Mouse (Mus musculus) CH12.LX (cell line): ENCODE measurements around the gene Slc35d3. TPM values are rescaled to one million over a fixed set of nuclear protein-coding genes. Genes with fewer than 3 reads are reported as not detected.

Experiments
- DNase-seq: peaks from one replicate; pipeline ENCODE4 v3.0.0-alpha.2; 2013; ENCODE audit errors: extremely low read depth
- H3K27ac ChIP-seq: 2 replicates; pipeline ENCODE4 v1.5.1; 2012; ENCODE audit warnings: low read depth, mild to moderate bottlenecking, control low read depth, moderate library complexity; ENCODE audit not compliant: insufficient read depth
- H3K27me3 ChIP-seq: replicated peaks from 2 replicates; pipeline ENCODE3; 2012; ENCODE audit warnings: inconsistent platforms
- H3K36me3 ChIP-seq, 2 experiments: replicated peaks in 1 of 2; 2 replicates each; pipeline versions ENCODE3 to v1.6.1; 2012; ENCODE audit warnings: inconsistent platforms in 1 of 2, low read length in 1 of 2, mild to moderate bottlenecking in 1 of 2, mixed read lengths in 1 of 2, moderate library complexity in 1 of 2; ENCODE audit not compliant: control insufficient read depth in 1 of 2, insufficient read depth in 1 of 2
- H3K4me1 ChIP-seq, 2 experiments: 2 replicates each; pipeline ENCODE4 v1.6.1; 2012; ENCODE audit warnings: inconsistent platforms in 1 of 2, moderate library complexity in 1 of 2; ENCODE audit not compliant: insufficient read depth in 2 of 2, control insufficient read depth in 1 of 2
- H3K4me2 ChIP-seq: 2 replicates; pipeline ENCODE4 v1.6.1; 2012; ENCODE audit warnings: low read depth, mild to moderate bottlenecking, control low read depth; ENCODE audit not compliant: poor library complexity, insufficient read depth, severe bottlenecking
- H3K4me3 ChIP-seq, 3 experiments: fragments of 150-350 bp in 1 of 3; sonication (generic) in 1 of 3; replicated peaks in 1 of 3; 2 replicates each; pipeline versions ENCODE3 to v1.5.1; 2011 to 2012; ENCODE audit warnings: low read depth in 2 of 3, low read length in 2 of 3, mild to moderate bottlenecking in 2 of 3, moderate library complexity in 2 of 3, control low read depth in 1 of 3, improper control_type of control experiment in 1 of 3, inconsistent platforms in 1 of 3, mixed read lengths in 1 of 3; ENCODE audit not compliant: poor library complexity in 1 of 3
- H3K79me2 ChIP-seq: replicated peaks from 2 replicates; pipeline ENCODE4 v1.6.1; 2012; ENCODE audit warnings: mild to moderate bottlenecking, moderate library complexity; ENCODE audit not compliant: control insufficient read depth, poor library complexity, insufficient read depth, severe bottlenecking; ENCODE audit errors: extremely low read depth
- H3K9ac ChIP-seq: 2 replicates; pipeline ENCODE4 v1.6.1; 2012; ENCODE audit warnings: low read depth, mild to moderate bottlenecking, control low read depth, moderate library complexity; ENCODE audit not compliant: insufficient read depth
- H3K9me3 ChIP-seq: replicated peaks from 2 replicates; pipeline ENCODE3; 2012; ENCODE audit warnings: low read length, inconsistent platforms, mixed read lengths
- CHD1 ChIP-seq: IDR thresholded peaks from 2 replicates; pipeline ENCODE4 v1.6.1; 2012; ENCODE audit warnings: low read depth, low read length, improper control_type of control experiment, inconsistent platforms
- CTCF ChIP-seq, 2 experiments: IDR thresholded peaks in 1 of 2; conservative IDR thresholded peaks in 1 of 2; 2 replicates each; pipeline ENCODE4 v1.5.1; 2011 to 2012; ENCODE audit warnings: low read depth in 2 of 2, low read length in 2 of 2, improper control_type of control experiment in 1 of 2, inconsistent platforms in 1 of 2, mild to moderate bottlenecking in 1 of 2, moderate library complexity in 1 of 2
- E2F4 ChIP-seq: IDR thresholded peaks from 2 replicates; pipeline ENCODE4 v1.6.1; 2011; ENCODE audit warnings: low read depth, low read length, improper control_type of control experiment; ENCODE audit not compliant: insufficient replicate concordance
- ELF1 ChIP-seq: IDR thresholded peaks from 2 replicates; pipeline ENCODE4 v1.6.1; 2014; ENCODE audit warnings: low read depth, mild to moderate bottlenecking, inconsistent platforms, low read length, improper control_type of control experiment
- EP300 ChIP-seq: IDR thresholded peaks from 2 replicates; pipeline ENCODE4 v1.6.1; 2011; ENCODE audit warnings: low read length, improper control_type of control experiment
- GABPA ChIP-seq: IDR thresholded peaks from 2 replicates; pipeline ENCODE4 v1.6.1; 2012; ENCODE audit warnings: low read depth, low read length, improper control_type of control experiment, inconsistent platforms; ENCODE audit not compliant: insufficient replicate concordance
- HCFC1 ChIP-seq: IDR thresholded peaks from 2 replicates; pipeline ENCODE4 v1.6.1; 2012; ENCODE audit warnings: low read depth, mild to moderate bottlenecking, inconsistent platforms, low read length, improper control_type of control experiment
- JUN ChIP-seq: IDR thresholded peaks from 2 replicates; pipeline ENCODE4 v1.6.1; 2011; ENCODE audit warnings: low read depth, mild to moderate bottlenecking, low read length, improper control_type of control experiment, moderate library complexity; ENCODE audit not compliant: insufficient read depth
- JUND ChIP-seq: conservative IDR thresholded peaks from 2 replicates; pipeline ENCODE4 v1.6.1; 2011; ENCODE audit warnings: low read depth, low read length, improper control_type of control experiment
- MAFK ChIP-seq: IDR thresholded peaks from 2 replicates; pipeline ENCODE4 v1.6.1; 2011; ENCODE audit warnings: low read length, improper control_type of control experiment; ENCODE audit not compliant: insufficient replicate concordance
- MAX ChIP-seq: IDR thresholded peaks from 2 replicates; pipeline ENCODE4 v1.6.1; 2011; ENCODE audit warnings: low read length, improper control_type of control experiment
- MXI1 ChIP-seq: IDR thresholded peaks from 2 replicates; pipeline ENCODE4 v1.6.1; 2011; ENCODE audit warnings: mild to moderate bottlenecking, low read depth, low read length, improper control_type of control experiment
- MYC ChIP-seq: IDR thresholded peaks from 2 replicates; pipeline ENCODE4 v1.6.1; 2011; ENCODE audit warnings: low read depth, mild to moderate bottlenecking, improper control_type of control experiment, low read length
- PAX5 ChIP-seq: IDR thresholded peaks from 2 replicates; pipeline ENCODE4 v1.6.1; 2012; ENCODE audit warnings: low read length, inconsistent platforms, mixed read lengths
- POLR2A ChIP-seq: IDR thresholded peaks from 2 replicates; pipeline ENCODE4 v1.6.1; 2011; ENCODE audit warnings: low read depth, mild to moderate bottlenecking, improper control_type of control experiment, low read length
- POLR2AphosphoS2 ChIP-seq: IDR thresholded peaks from 2 replicates; pipeline ENCODE4 v1.6.1; 2011; ENCODE audit warnings: low read depth, low read length, improper control_type of control experiment
- RAD21 ChIP-seq: IDR thresholded peaks from 2 replicates; pipeline ENCODE4 v1.6.1; 2011; ENCODE audit warnings: low read depth, mild to moderate bottlenecking, low read length, improper control_type of control experiment, moderate library complexity
- RCOR1 ChIP-seq: conservative IDR thresholded peaks from 2 replicates; pipeline ENCODE4 v1.6.1; 2012; ENCODE audit warnings: low read depth, mild to moderate bottlenecking, inconsistent platforms, low read length, improper control_type of control experiment
- SIN3A ChIP-seq: IDR thresholded peaks from 2 replicates; pipeline ENCODE4 v1.6.1; 2012; ENCODE audit warnings: low read length, improper control_type of control experiment, inconsistent platforms
- TCF12 ChIP-seq: IDR thresholded peaks from 2 replicates; pipeline ENCODE4 v1.6.1; 2014; ENCODE audit warnings: low read depth, mild to moderate bottlenecking, inconsistent platforms, low read length, improper control_type of control experiment
- UBTF ChIP-seq: IDR thresholded peaks from 2 replicates; pipeline ENCODE4 v1.6.1; 2012; ENCODE audit warnings: low read depth, mild to moderate bottlenecking, inconsistent platforms, low read length, improper control_type of control experiment, moderate library complexity
- dilution Hi-C: fragments of 300-500 bp; cut with MboI; formaldehyde crosslinking; loops from 2 replicates; pipeline ENCODE4 v1.14.3; 2020; ENCODE audit warnings: low sequenced_read_pairs; ENCODE audit not compliant: extremely low pct_unique_long_range_greater_than_20kb, extremely low pct_ligation_motif_present
- in situ Hi-C: fragments of 300-500 bp; cut with MboI; formaldehyde crosslinking; loops from 3 replicates; pipeline ENCODE4 v1.14.3; 2019; ENCODE audit warnings: low sequenced_read_pairs, low pct_ligation_motif_present, low pct_unique_long_range_greater_than_20kb, mixed read lengths
- polyA plus RNA-seq: library from polyadenylated mRNA; unstranded; fragments of >175 nt; gene quantifications from 2 replicates; pipeline ENCODE4 v1.2.1, GENCODE M21; 2012; ENCODE audit warnings: low read depth; ENCODE audit not compliant: insufficient read length
- total RNA-seq, 2 experiments: library from RNA; depleted of rRNA; stranded (reverse); fragments of 300-350 nt in 1 of 2; fragments of >200 nt in 1 of 2; gene quantifications; 2 replicates each; pipeline ENCODE4 v1.2.3; 2012 to 2014

The Slc35d3 gene
- total and polyA plus RNA-seq, 3 experiments = 0.40 to 0.93 (median 0.52) TPM

DNA sequence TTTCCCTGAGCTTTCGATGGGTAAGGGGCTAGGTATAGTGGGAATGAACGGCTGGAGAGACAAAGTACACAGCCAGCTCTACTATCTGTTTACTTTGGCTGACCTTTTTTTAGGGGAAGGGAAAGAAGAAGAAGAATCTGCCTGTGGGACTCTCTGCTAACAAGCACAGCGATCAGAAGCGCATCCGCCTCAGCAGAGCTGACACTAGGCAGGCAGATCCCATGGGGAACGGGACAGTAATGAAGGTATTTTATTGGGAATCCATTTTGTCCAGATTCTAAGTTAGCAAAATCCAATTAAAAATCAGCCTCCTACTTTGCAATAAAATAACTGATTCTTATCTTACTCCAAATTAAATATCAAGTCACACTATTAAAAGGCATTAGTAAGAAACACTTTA lies 27.9 kb upstream of the Slc35d3 start:
- in situ Hi-C loops = no loop called here
- no peak overlapping the region for H3K27ac ChIP-seq
- TF ChIP-seq HCFC1 = no peak
- TF ChIP-seq MAFK = no peak
- TF ChIP-seq POLR2AphosphoS2 = no peak
- TF ChIP-seq TCF12 = no peak
- no peak for TF ChIP-seq PAX5
- no peak for TF ChIP-seq MYC
- no peak for TF ChIP-seq EP300
- no peak for TF ChIP-seq MXI1
- TF ChIP-seq RCOR1 = no peak
- no peaks in the 10 kb centered on the region for H3K9me3 ChIP-seq
- H3K9ac ChIP-seq = no peak overlapping the region
- peaks cover 0 to 28% of the 10 kb centered on the region in 2 experiments; a peak in 2 of 4 replicates for H3K4me1 ChIP-seq
- H3K27me3 ChIP-seq = no peaks in the 10 kb centered on the region
- no peak overlapping the region for H3K4me2 ChIP-seq
- no peak for DNase-seq
- no peaks in the 10 kb centered on the region for H3K79me2 ChIP-seq
- dilution Hi-C loops = no loop called here
- H3K36me3 ChIP-seq = peaks cover 3 to 41% of the 10 kb centered on the region in 2 experiments
- H3K4me3 ChIP-seq = no peak overlapping the region

DNA sequence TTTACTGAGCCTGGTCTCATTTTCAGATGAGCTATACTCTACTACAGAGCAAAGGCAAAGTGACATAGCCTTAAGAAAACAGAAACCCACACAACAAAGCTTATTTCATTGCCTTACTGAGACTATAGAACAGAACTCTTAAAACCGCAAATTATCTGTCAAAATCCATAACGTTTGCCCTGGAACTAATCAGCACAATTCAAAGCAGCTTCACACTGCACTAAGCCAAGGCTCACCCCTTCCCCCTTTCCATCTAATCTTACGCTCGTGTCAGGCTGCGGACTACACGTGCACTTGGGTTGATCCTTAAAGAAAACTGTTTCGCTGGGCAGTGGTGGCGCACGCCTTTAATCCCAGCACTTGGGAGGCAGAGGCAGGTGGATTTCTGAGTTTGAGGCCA lies 26.4 kb upstream of the Slc35d3 start:
- dilution Hi-C loops (no loop called here), in situ Hi-C loops (no loop called here)
- Histone ChIP-seq H3K79me2 (no peaks in the 10 kb centered on the region), H3K27ac (no peak overlapping the region), H3K4me3 (no peak overlapping the region), H3K9ac (no peak overlapping the region), H3K4me2 (no peak overlapping the region), H3K4me1 (peaks cover 0 to 21% of the 10 kb centered on the region in 2 experiments; a peak in 2 of 4 replicates), H3K9me3 (no peaks in the 10 kb centered on the region), H3K36me3 (peaks cover 0 to 43% of the 10 kb centered on the region in 2 experiments), H3K27me3 (no peaks in the 10 kb centered on the region)
- TF ChIP-seq POLR2A = no peak
- no peak for DNase-seq

GRCm38 (mm10) chr10:19877257-19877656 lies 26.0 kb upstream of the Slc35d3 start:
- Histone ChIP-seq H3K4me2 (no peak overlapping the region), H3K4me3 (no peak overlapping the region), H3K4me1 (peaks cover 0 to 21% of the 10 kb centered on the region in 2 experiments; a peak in 2 of 4 replicates), H3K9ac (no peak overlapping the region), H3K79me2 (no peaks in the 10 kb centered on the region), H3K36me3 (peaks cover 0 to 42% of the 10 kb centered on the region in 2 experiments), H3K9me3 (no peaks in the 10 kb centered on the region), H3K27ac (no peak overlapping the region), H3K27me3 (no peaks in the 10 kb centered on the region)
- DNase-seq = no peak
- TF ChIP-seq MYC (no peak), CTCF (conservative IDR thresholded peaks at IDR 0.05 in 1 of 2, IDR thresholded peaks at IDR 0.05 in 1 of 2; ENCODE audit: low read depth in 2 of 2, low read length in 2 of 2) (no peak), UBTF (no peak), RAD21 (no peak), CHD1 (no peak), JUN (no peak), SIN3A (no peak), JUND (no peak), HCFC1 (no peak), ELF1 (no peak), GABPA (no peak), TCF12 (no peak), MAX (no peak), MAFK (no peak), E2F4 (no peak), EP300 (no peak)
- dilution Hi-C loops (no loop called here), in situ Hi-C loops (no loop called here)
